Mouse (Mus musculus) forebrain, postnatal 0 days (tissue): Measurements from ENCODE around the gene Rrad. TPM values are rescaled to one million over a fixed set of nuclear protein-coding genes. Genes with fewer than 3 reads are reported as not detected.

Experiments used
- ATAC-seq: fragments of 200-750 bp; cut with Nextera tagmentation; 2 replicates; pipeline ENCODE4 v1.8.0; 2017; ENCODE audit warnings: mild to moderate bottlenecking, moderate library complexity
- DNase-seq: peaks from one replicate; pipeline ENCODE4 v3.0.0-alpha.2; 2015
- H3K27ac ChIP-seq: fragments of 300-500 bp; sonication (generic); 2 replicates; pipeline ENCODE4 v1.5.1; 2014; ENCODE audit warnings: low read depth, mild to moderate bottlenecking, antibody characterized with exemption, low read length, moderate library complexity, mixed read lengths
- H3K27me3 ChIP-seq: fragments of 300-500 bp; sonication (generic); 2 replicates; pipeline ENCODE4 v1.6.1; 2014; ENCODE audit warnings: mild to moderate bottlenecking, low read length, mixed read lengths; ENCODE audit not compliant: insufficient read depth
- H3K36me3 ChIP-seq: fragments of 300-500 bp; sonication (generic); 2 replicates; pipeline ENCODE4 v1.6.1; 2014; ENCODE audit warnings: mild to moderate bottlenecking, moderate library complexity; ENCODE audit not compliant: insufficient read depth
- H3K4me1 ChIP-seq: fragments of 300-500 bp; sonication (generic); 2 replicates; pipeline ENCODE4 v1.6.1; 2014; ENCODE audit warnings: antibody characterized with exemption; ENCODE audit not compliant: insufficient read depth
- H3K4me2 ChIP-seq: fragments of 300-500 bp; sonication (generic); 2 replicates; pipeline ENCODE4 v1.6.1; 2014; ENCODE audit warnings: low read depth, mild to moderate bottlenecking, moderate library complexity
- H3K4me3 ChIP-seq: fragments of 300-500 bp; sonication (generic); 2 replicates; pipeline ENCODE4 v1.5.1; 2014; ENCODE audit warnings: low read depth, low read length, mixed read lengths
- H3K9ac ChIP-seq: fragments of 300-500 bp; sonication (generic); 2 replicates; pipeline ENCODE4 v1.6.1; 2014; ENCODE audit warnings: mild to moderate bottlenecking
- H3K9me3 ChIP-seq: fragments of 300-500 bp; sonication (generic); 2 replicates; pipeline ENCODE4 v1.6.1; 2016; ENCODE audit warnings: low read length
- CTCF ChIP-seq: sonication (generic); IDR thresholded peaks from 2 replicates; pipeline ENCODE4 v1.5.1; 2016; ENCODE audit warnings: antibody characterized with exemption, control low read depth, low read depth
- WGBS: fragments of 180-500 bp; shearing (Covaris S2); extraction: QIAGEN DNeasy Blood & Tissue Kit; methylation state at CpG from one replicate; pipeline ENCODE4 v1.1.7; 2014; 5-methylcytosine and 5-hydroxymethylcytosine counted together
- polyA plus RNA-seq: library from polyadenylated mRNA; unstranded; fragments of >200 nt; fragmentation: Nextera tagmentation; extraction: Ambion mirVana; gene quantifications from 2 replicates; pipeline ENCODE4 v1.2.1, GENCODE M21; 2015
- total RNA-seq: library from RNA; depleted of rRNA; stranded (reverse); fragments of >200 nt; gene quantifications from 2 replicates; pipeline ENCODE4 v1.2.3, GENCODE M21; 2014

Gene Rrad
- total and polyA plus RNA-seq, 2 experiments from 2014 or later: 2.9 to 5.2 TPM

DNA sequence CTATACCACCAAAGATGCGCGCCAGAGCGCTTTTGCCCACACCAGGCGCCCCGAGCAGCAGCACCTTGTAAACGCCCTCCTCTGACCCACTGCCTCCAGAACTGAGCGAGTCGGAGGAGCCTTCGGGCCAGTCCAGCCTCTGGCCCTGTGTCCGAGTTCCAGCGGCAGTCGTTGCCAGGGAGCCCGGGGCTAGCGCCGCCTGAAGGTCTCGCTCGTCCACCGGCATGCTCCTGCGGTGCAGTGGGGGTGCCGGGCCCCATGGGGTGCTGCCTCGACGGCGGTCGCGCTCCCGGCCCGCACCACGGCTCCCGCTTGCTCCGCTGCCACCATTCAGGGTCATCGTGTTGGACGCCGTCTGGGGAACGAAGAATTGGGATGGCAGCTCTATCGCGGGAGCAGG, 553 bp downstream of the Rrad start:
- H3K4me2 ChIP-seq: peak overlapping the region; percentile 57
- peak; percentile 16; the same call in 1 of the 2 replicates for ATAC-seq
- H3K4me3 ChIP-seq: peak overlapping the region; percentile 32
- peaks cover 6% of the 10 kb centered on the region; the same call in 1 of the 2 replicates for H3K27me3 ChIP-seq
- WGBS: 3% methylated on average over 36 of the region's 36 CpGs
- H3K27ac ChIP-seq: no peak overlapping the region
- H3K9me3 ChIP-seq: no peaks in the 10 kb centered on the region
- TF ChIP-seq CTCF: no peak; the same call in 1 of the 2 replicates
- peaks cover 8% of the 10 kb centered on the region; the same call in 1 of the 2 replicates for H3K4me1 ChIP-seq
- peak overlapping the region; percentile 28; the same call in 1 of the 2 replicates for H3K9ac ChIP-seq
- DNase-seq: peak; percentile 6
- H3K36me3 ChIP-seq: peaks cover 8% of the 10 kb centered on the region

DNA sequence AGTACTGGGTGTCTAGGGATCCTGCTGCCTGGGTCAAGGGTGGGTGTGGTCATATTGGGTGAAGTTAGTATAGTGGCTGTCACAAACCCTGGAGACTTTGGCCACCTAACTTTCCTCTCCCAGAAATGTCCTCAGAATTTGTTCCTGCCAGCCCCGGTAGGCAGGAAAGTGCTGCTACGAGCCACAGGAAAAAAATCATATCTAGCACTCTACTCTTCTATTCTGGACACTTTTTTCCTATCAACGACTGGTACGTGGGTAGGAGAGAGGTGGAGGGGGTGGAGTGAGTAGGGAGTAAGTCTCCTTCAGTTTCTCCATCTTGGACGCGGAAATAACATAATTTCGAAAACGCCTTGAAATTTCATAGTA, 1.0 kb downstream of the Rrad start:
- no peak overlapping the region for H3K27ac ChIP-seq
- H3K27me3 ChIP-seq: peaks cover 6% of the 10 kb centered on the region; the same call in 1 of the 2 replicates
- no peak overlapping the region; the same call in 1 of the 2 replicates for H3K4me3 ChIP-seq
- TF ChIP-seq CTCF: no peak
- H3K9ac ChIP-seq: no peak overlapping the region
- H3K9me3 ChIP-seq: no peaks in the 10 kb centered on the region
- peaks cover 8% of the 10 kb centered on the region; the same call in 1 of the 2 replicates for H3K4me1 ChIP-seq
- no peak for ATAC-seq
- 41% methylated on average over 8 of the region's 8 CpGs for WGBS
- peaks cover 4% of the 10 kb centered on the region; the same call in 1 of the 2 replicates for H3K36me3 ChIP-seq
- peak overlapping the region; percentile 57 for H3K4me2 ChIP-seq
- no peak for DNase-seq

DNA sequence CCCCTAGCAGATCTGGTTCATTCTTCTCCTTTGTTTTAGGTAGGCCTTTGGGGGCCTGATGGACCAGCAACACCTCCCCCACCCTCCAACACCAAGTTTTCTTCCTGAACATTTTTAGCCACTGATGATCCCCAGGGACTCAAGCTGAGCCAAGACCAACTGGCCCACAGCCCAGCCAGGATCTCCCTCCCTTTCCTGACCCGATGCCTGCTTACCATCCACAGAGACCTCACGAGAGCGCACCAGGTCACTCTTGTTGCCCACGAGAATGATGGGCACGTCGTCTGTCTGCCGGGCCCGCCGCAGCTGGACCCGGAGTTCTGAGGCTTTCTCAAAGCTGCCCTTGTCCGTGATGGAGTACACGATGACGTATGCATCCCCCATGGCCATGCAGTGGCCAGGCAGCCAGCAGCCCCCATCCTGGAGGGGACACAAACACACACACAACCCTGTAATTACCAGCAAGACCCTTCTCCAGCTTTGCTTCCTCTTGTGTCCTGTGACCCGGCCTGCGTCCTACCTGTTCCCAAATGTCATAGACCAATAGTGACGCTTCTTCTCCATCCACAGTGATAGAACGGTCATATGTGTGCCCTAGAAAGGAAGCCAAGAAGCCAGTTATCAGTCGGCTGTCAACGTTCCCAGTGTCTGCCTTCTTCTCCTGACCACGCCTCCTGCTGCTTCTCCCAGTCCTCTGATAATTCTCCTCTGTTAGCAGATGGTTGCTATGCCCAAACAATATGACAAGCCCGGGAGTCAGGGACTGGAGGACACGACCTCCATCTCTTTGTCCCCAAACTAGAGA, 1.6 kb downstream of the Rrad start:
- Histone ChIP-seq H3K4me1 (peaks cover 8% of the 10 kb centered on the region; the same call in 1 of the 2 replicates), H3K27me3 (peaks cover 6% of the 10 kb centered on the region; the same call in 1 of the 2 replicates), H3K4me3 (no peak overlapping the region), H3K9ac (no peak overlapping the region), H3K9me3 (no peaks in the 10 kb centered on the region), H3K4me2 (no peak overlapping the region), H3K27ac (no peak overlapping the region), H3K36me3 (no peaks in the 10 kb centered on the region)
- WGBS: 81% methylated on average over 22 of the region's 22 CpGs
- DNase-seq (no peak), ATAC-seq (no peak)
- no peak for TF ChIP-seq CTCF

DNA sequence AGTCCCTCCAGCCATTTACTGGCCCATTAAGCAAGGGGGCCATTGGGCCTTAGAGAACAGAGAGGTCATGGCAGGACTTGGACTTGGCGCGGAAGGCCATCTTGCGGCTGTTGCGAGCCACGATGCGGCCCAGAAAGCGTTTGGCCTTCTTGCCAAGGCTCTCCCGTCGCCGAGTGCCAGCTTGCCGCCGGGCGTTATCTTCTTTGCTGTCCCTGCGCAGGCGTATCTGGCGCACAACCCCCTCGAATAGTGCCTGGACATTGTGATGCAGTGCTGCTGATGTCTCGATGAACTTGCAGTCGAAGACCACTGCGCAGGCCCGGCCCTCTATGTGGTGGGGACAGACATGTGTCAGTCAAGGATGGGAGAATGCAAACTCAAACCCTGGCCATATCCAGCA, 2.7 kb downstream of the Rrad start:
- H3K9me3 ChIP-seq: no peaks in the 10 kb centered on the region
- H3K4me3 ChIP-seq: no peak overlapping the region
- DNase-seq (no peak), ATAC-seq (no peak)
- TF ChIP-seq CTCF: no peak
- H3K27ac ChIP-seq: no peak overlapping the region
- no peaks in the 10 kb centered on the region for H3K36me3 ChIP-seq
- H3K27me3 ChIP-seq: peaks cover 6% of the 10 kb centered on the region; the same call in 1 of the 2 replicates
- WGBS: 95% methylated on average over 21 of the region's 21 CpGs
- H3K9ac ChIP-seq: no peak overlapping the region
- peaks cover 8% of the 10 kb centered on the region; the same call in 1 of the 2 replicates for H3K4me1 ChIP-seq
- no peak overlapping the region for H3K4me2 ChIP-seq

DNA sequence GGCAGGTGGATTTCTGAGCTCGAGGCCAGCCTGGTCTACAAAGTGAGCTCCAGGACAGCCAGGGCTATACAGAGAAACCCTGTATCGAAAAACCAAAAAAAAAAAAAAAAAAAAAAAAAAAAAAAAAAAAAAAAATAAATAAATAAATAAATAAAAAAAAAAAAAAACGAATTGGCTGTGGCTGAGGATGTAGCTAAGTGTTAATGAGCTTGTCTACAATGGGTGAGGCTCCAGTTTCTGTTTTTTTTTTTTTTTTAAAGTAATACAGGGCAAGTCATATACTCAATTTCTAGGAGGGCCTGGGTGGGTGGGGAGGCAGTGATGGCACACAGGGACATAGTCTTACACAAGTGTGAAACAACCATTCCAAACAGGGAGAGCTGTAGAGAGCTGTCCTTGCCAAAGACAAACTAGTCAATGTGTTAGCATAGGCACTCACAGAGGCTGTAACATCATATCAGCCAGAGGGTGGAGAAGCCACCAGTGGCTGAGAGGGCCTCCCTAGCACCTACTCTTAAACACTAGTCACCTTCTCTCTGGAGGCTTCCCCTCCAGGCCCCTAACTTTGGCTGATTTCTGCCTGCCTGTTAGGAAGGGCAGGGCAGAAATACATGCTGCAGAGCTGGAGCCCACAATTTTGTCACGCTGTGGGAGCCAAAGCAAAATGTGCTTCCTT, 3.9 kb downstream of the Rrad start:
- Histone ChIP-seq H3K9me3 (no peaks in the 10 kb centered on the region), H3K36me3 (no peaks in the 10 kb centered on the region), H3K4me1 (peaks cover 6% of the 10 kb centered on the region; the same call in 1 of the 2 replicates), H3K27ac (no peak overlapping the region), H3K4me2 (no peak overlapping the region), H3K27me3 (peaks cover 6% of the 10 kb centered on the region; the same call in 1 of the 2 replicates), H3K4me3 (no peak overlapping the region), H3K9ac (no peak overlapping the region)
- TF ChIP-seq CTCF: no peak
- no peak for DNase-seq
- 71% methylated on average over 4 of the region's 4 CpGs for WGBS
- no peak for ATAC-seq

DNA sequence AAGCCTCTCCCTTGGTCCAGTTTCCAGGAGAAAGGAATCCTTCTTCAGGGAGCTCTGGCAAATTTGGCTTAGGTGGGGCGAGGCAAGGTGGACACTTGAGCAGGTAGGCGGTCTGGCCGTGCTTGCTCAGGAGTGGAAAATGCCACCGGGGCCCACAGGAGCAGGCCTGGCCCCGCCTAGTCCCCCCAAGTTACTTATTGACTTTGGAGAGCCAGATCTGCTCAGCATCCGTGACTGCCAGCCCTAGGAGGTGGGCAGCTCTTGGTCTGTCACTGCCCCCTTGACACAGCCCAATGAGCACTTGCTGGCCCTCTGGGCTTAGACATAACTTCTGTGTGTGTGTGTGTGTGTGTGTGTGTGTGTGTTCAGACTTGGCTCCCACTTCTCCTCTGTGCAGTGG, 7.0 kb downstream of the Rrad start, which contains the start of gene Cdh16:
Cdh16 (minus strand) TSS at position 236 of the 400 bp plus-strand sequence.
- 79% methylated on average over 6 of the region's 6 CpGs for WGBS
- TF ChIP-seq CTCF: no peak
- no peaks in the 10 kb centered on the region for H3K36me3 ChIP-seq
- H3K9me3 ChIP-seq: no peaks in the 10 kb centered on the region
- H3K27me3 ChIP-seq: no peaks in the 10 kb centered on the region
- no peak within 1 kb of the TSS for H3K4me3 ChIP-seq
- no peak for DNase-seq
- H3K27ac ChIP-seq: no peak within 1 kb of the TSS
- H3K4me2 ChIP-seq: no peak within 1 kb of the TSS
- no peak within 1 kb of the TSS for H3K9ac ChIP-seq
- H3K4me1 ChIP-seq: no peaks in the 10 kb centered on the region
- ATAC-seq: no peak

DNA sequence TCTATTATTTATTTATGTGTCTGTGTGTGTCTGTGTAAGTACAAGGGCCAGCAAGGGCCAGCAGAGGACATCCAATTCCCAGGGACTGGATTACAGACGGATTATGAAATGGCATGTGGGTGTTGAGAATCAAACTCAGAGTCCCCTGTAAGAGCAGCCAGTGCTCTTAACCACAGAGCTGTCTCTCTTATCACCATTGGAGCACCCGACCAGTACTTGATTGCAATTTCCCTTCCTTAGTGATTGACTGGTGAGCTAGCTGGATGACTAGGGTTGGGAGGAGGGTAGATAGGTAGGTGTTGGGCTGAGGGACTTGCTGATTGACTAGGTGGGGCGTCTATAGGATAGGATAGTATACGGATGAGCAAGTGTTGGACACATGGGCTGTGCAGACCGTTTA, 10.4 kb downstream of the Rrad start:
- Histone ChIP-seq H3K36me3 (no peaks in the 10 kb centered on the region), H3K4me2 (no peak overlapping the region), H3K9ac (no peak overlapping the region), H3K27me3 (no peaks in the 10 kb centered on the region), H3K4me1 (no peaks in the 10 kb centered on the region), H3K9me3 (no peaks in the 10 kb centered on the region), H3K27ac (no peak overlapping the region), H3K4me3 (no peak overlapping the region)
- WGBS: 77% methylated on average over 5 of the region's 5 CpGs
- DNase-seq: no peak
- no peak for ATAC-seq
- TF ChIP-seq CTCF: no peak
